Mouse (Mus musculus): Measurements from ENCODE around the gene Gm42715. TPM values are rescaled to one million over a fixed set of nuclear protein-coding genes. Genes with fewer than 3 reads are reported as not detected.

Gm42715 gene
- polyA plus RNA-seq, 1 experiment from 2014 or later = 16.8 TPM

DNA sequence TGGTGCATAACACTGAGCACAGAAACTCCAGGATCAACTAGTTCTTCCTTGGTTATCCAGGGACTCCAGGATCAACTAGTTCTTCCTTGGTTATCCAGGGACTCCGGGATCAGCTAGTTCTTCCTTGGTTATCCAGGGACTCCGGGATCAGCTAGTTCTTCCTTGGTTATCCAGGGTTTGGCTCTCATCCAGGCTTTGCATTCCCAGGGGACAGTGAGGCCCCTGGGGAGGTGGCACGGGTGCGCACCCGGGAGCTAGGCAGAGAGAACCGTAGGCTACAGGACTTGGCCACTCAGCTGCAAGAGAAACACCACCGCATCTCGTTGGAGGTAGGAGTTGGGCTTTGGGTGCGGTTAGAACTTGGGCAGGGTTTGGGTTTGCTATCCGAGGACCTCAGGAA lies 71.7 kb downstream of the Gm42715 start:
- Histone ChIP-seq H3K9me3 (no peaks in the 10 kb centered on the region), H3K27ac (no peak overlapping the region), H3K4me3 (replicated peaks) (no peak overlapping the region), H3K4me1 (peaks cover 18% of the 10 kb centered on the region), H3K4me2 (no peak overlapping the region), H3K36me3 (replicated peaks) (peaks cover 64% of the 10 kb centered on the region), H3K9ac (no peak overlapping the region), H3K27me3 (no peaks in the 10 kb centered on the region)
- WGBS = 95% methylated on average over 10 of the region's 10 CpGs
- no peak for ATAC-seq (ENCODE audit: low FRiP score)

DNA sequence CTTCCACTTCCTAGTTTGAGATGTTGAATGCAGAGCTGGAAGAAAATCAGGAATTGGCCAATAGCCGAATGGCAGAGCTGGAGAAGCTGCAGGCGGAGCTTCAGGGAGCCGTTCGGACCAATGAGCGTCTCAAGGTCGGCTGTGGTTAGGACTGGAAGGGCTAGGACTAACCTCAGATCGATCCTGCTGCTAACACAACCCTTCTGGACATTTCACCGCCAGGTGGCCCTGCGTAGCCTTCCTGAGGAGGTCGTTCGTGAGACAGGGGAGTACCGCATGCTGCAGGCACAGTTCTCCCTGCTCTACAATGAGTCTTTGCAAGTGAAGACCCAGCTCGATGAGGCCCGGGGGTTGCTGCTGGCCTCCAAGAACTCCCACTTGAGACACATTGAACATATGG lies 73.2 kb downstream of the Gm42715 start:
- Histone ChIP-seq H3K4me1 (peaks cover 11% of the 10 kb centered on the region), H3K4me2 (no peak overlapping the region), H3K36me3 (replicated peaks) (peaks cover 79% of the 10 kb centered on the region), H3K9me3 (no peaks in the 10 kb centered on the region), H3K27ac (no peak overlapping the region), H3K4me3 (replicated peaks) (no peak overlapping the region), H3K27me3 (no peaks in the 10 kb centered on the region), H3K9ac (no peak overlapping the region)
- no peak for ATAC-seq (ENCODE audit: low FRiP score)
- WGBS = 92% methylated on average over 14 of the region's 14 CpGs

DNA sequence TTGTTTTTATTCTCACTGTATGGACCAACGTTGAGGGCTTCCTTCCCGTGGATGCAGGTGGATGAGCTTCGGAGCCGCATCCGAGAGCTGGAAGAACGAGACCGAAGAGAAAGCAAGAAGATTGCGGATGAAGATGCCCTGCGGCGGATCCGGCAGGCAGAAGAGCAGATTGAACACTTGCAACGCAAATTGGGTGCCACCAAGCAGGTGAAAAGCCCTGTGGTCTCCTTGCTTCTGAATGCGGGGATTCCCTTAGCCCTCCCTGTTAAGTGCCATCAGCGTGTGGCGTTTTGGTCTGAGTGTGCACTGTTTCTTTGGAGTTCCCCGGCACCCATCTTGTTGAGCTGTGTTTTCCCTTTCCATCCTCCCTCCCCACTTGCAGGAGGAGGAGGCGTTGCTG lies 77.4 kb downstream of the Gm42715 start:
- H3K27me3 ChIP-seq = no peaks in the 10 kb centered on the region
- H3K4me2 ChIP-seq = no peak overlapping the region
- H3K9ac ChIP-seq = no peak overlapping the region
- no peaks in the 10 kb centered on the region for H3K9me3 ChIP-seq
- WGBS = 97% methylated on average over 17 of the region's 17 CpGs
- peaks cover 99% of the 10 kb centered on the region for H3K36me3 ChIP-seq (replicated peaks)
- no peaks in the 10 kb centered on the region for H3K4me1 ChIP-seq
- H3K27ac ChIP-seq = no peak overlapping the region
- no peak overlapping the region for H3K4me3 ChIP-seq (replicated peaks)
- no peak for ATAC-seq (ENCODE audit: low FRiP score)

DNA sequence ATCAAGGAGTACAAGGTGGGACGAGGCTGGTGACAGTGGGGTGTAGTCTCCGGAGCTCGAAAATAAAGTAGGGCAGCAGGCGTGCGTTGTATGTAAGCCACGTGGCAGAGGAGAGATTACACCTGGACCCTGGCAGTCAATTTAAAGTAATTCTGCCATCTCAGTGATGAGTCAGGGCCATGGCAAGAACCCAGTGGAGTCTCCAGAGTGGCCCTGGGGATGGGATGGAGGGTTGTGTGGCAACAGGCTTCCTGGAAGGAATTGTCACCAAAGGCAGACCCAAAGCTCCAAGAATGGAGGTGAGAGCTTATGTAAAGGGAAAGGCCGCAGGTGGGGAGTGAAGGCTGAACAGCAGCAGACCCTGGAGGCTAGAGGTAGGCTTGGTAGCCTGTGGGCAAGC lies 81.2 kb downstream of the Gm42715 start:
- Histone ChIP-seq H3K36me3 (replicated peaks) (peaks cover 94% of the 10 kb centered on the region), H3K4me2 (no peak overlapping the region), H3K27ac (no peak overlapping the region), H3K9me3 (no peaks in the 10 kb centered on the region), H3K27me3 (no peaks in the 10 kb centered on the region), H3K4me3 (replicated peaks) (no peak overlapping the region), H3K9ac (no peak overlapping the region), H3K4me1 (no peaks in the 10 kb centered on the region)
- no peak for ATAC-seq (ENCODE audit: low FRiP score)
- 95% methylated on average over 7 of the region's 7 CpGs for WGBS

DNA sequence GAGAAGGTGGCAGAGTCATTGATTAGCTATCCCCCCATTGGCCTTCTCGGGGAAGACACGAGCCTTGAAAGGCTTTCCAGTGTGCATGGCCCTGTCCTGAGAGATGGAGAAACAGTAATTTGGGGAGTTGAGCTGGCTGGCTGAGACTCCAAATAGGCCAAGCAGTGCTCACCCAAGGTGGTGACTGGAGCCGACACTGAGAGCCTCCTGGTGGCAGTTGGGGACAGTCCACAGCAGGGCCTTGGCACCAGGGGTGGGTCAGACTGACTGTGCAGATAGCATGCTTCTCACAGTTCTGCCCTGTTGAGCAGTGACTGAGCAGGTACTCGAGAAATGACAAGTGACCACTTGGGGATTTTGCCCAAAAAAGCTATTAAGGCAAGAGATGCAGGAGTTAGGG lies 82.4 kb downstream of the Gm42715 start:
- Histone ChIP-seq H3K27me3 (no peaks in the 10 kb centered on the region), H3K4me1 (no peaks in the 10 kb centered on the region), H3K9ac (no peak overlapping the region), H3K4me3 (replicated peaks) (no peak overlapping the region), H3K9me3 (no peaks in the 10 kb centered on the region), H3K36me3 (replicated peaks) (peaks cover 91% of the 10 kb centered on the region), H3K4me2 (no peak overlapping the region), H3K27ac (no peak overlapping the region)
- ATAC-seq (ENCODE audit: low FRiP score) = no peak
- WGBS = 89% methylated on average over 4 of the region's 4 CpGs

DNA sequence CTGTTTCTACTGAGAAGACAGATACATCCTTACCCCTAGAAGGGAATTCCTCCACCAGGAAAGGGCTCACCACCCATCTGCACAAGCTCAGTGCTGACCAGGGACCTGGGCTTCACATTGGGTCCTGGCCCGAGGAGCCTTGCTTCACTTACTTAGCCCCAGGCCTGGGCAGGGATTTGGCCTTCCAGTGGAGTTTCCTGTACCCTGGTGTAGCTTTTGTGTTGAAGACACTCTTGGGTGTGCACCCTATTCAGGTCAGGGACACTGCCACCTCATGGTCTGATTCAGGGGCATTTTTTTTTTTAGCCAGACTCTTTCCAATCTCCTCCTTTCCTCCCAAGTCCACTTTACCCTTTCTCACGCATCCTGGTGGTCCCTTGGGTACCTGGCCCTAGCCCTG lies 83.5 kb downstream of the Gm42715 start:
- no peak for ATAC-seq (ENCODE audit: low FRiP score)
- no peaks in the 10 kb centered on the region for H3K27me3 ChIP-seq
- H3K9me3 ChIP-seq = no peaks in the 10 kb centered on the region
- 88% methylated on average over 2 of the region's 2 CpGs for WGBS
- H3K4me1 ChIP-seq = no peaks in the 10 kb centered on the region
- no peak overlapping the region for H3K4me2 ChIP-seq
- peaks cover 91% of the 10 kb centered on the region for H3K36me3 ChIP-seq (replicated peaks)
- no peak overlapping the region for H3K4me3 ChIP-seq (replicated peaks)
- no peak overlapping the region for H3K27ac ChIP-seq
- no peak overlapping the region for H3K9ac ChIP-seq

DNA sequence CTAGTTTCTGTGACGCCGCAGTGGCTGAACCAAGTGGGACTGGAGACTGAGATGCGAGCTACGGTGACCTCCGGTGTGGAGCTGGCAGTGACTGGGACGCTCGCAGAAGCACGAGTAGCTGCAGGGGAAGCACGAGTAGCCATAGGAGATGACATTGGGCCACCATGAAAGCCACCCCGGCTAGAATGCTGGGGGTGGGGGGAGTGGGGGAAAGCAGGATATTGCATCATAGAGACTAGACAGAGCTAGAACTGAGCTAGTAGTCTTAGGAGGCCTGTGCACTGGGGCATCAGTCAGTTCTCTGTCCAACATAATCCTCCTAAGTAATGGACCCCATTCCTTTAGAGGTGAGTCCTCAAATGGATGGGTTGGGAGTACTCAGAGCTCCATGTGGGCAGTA lies 84.9 kb downstream of the Gm42715 start:
- H3K36me3 ChIP-seq (replicated peaks) = peaks cover 92% of the 10 kb centered on the region
- no peak for ATAC-seq (ENCODE audit: low FRiP score)

DNA sequence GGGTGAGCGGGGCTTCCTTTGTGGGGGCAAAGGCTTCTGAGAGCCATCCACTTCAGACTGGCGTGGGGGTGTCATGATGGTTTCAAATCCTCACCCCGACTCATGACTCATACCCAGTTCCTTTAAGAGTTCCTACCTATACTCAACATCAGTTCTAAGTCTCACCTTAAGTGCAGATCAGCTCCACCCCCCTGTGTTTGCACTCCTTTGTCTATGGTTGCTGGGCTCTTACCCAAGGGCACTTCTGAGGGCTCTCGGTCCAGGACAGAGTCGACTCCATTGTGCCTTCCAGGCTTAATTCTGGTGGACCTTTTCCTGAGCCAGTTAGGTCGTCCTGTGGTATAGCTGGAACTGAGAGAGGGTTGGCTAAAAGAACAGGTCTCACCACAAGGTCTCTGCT lies 87.8 kb downstream of the Gm42715 start:
- no peak overlapping the region for H3K4me2 ChIP-seq
- peaks cover 92% of the 10 kb centered on the region for H3K36me3 ChIP-seq (replicated peaks)
- 84% methylated on average over 6 of the region's 6 CpGs for WGBS
- no peaks in the 10 kb centered on the region for H3K9me3 ChIP-seq
- no peak overlapping the region for H3K27ac ChIP-seq
- H3K4me3 ChIP-seq (replicated peaks) = no peak overlapping the region
- ATAC-seq (ENCODE audit: low FRiP score) = no peak
- no peak overlapping the region for H3K9ac ChIP-seq
- H3K27me3 ChIP-seq = no peaks in the 10 kb centered on the region
- H3K4me1 ChIP-seq = no peaks in the 10 kb centered on the region

More for the DNA sequence above, 84.9 kb downstream of the Gm42715 start:
- Histone ChIP-seq H3K9ac (no peak overlapping the region), H3K4me1 (no peaks in the 10 kb centered on the region), H3K27me3 (no peaks in the 10 kb centered on the region), H3K9me3 (no peaks in the 10 kb centered on the region), H3K27ac (no peak overlapping the region), H3K4me2 (no peak overlapping the region), H3K4me3 (replicated peaks) (no peak overlapping the region)
- WGBS = 92% methylated on average over 10 of the region's 10 CpGs

DNA sequence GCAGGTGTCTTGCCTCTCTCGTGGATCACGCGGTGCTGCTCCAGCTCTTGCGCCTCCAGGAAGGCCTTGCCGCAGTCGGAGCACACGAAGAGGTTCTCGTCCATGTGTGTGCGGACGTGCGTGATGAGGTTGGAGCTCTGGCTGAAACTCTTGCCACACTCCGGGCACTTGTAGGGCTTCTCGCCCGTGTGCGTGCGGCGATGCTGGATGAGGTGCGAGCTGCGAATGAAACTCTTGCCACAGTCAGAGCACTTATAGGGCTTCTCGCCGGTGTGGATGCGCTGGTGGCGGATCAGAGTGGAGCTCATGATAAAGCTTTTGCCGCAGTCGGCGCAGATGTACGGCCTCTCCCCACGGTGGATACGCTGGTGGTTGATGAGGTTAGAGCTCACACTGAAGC lies 91.6 kb downstream of the Gm42715 start:
- Histone ChIP-seq H3K36me3 (replicated peaks) (peaks cover 70% of the 10 kb centered on the region), H3K27ac (no peak overlapping the region), H3K4me1 (peaks cover 16% of the 10 kb centered on the region), H3K9ac (no peak overlapping the region), H3K9me3 (no peaks in the 10 kb centered on the region), H3K4me3 (replicated peaks) (no peak overlapping the region), H3K4me2 (no peak overlapping the region), H3K27me3 (no peaks in the 10 kb centered on the region)
- 98% methylated on average over 29 of the region's 29 CpGs for WGBS
- no peak for ATAC-seq (ENCODE audit: low FRiP score)

DNA sequence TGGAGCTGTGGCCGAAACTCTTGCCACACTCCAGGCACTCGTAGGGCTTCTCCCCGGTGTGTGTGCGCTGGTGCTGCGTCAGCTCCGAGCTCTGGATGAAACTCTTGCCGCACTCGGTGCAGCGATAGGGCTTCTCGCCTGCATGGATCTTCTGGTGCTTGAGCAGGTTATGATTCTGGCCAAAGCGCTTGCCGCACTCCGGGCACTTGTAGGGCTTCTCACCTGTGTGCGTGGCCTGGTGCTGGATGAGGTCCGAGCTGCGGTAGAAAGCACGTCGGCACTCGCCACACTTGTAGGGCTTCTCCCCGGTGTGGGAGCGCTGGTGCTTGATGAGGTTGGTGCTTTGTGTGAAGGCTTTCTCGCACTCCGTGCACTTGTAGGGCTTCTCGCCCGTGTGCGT lies 92.2 kb downstream of the Gm42715 start:
- ATAC-seq (ENCODE audit: low FRiP score) = no peak
- no peaks in the 10 kb centered on the region for H3K9me3 ChIP-seq
- no peak overlapping the region for H3K27ac ChIP-seq
- no peaks in the 10 kb centered on the region for H3K27me3 ChIP-seq
- H3K4me2 ChIP-seq = no peak overlapping the region
- H3K9ac ChIP-seq = no peak overlapping the region
- H3K36me3 ChIP-seq (replicated peaks) = peaks cover 65% of the 10 kb centered on the region
- 97% methylated on average over 26 of the region's 26 CpGs for WGBS
- H3K4me3 ChIP-seq (replicated peaks) = no peak overlapping the region
- H3K4me1 ChIP-seq = peaks cover 21% of the 10 kb centered on the region

DNA sequence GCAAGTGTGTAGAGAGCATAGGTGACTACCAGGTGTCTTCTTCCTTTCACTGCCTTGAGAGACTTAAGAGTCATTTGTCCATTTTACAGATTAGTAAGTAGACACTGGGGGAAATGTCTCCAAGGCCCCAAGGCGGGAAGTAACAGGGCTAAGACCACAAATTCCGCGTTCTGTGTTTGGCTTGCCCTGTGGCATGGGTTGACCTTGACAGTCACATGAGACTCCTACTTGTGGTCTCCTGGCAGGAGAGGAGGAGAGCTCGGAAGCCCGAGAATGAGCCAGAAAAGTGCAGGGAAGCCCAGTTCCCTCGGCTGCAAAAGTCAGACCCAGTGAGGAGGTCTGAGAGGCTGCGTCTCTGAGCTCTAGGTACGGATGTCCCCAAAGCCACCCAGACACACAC lies 94.1 kb downstream of the Gm42715 start:
- H3K27ac ChIP-seq = no peak overlapping the region
- H3K9me3 ChIP-seq = no peaks in the 10 kb centered on the region
- H3K4me1 ChIP-seq = peaks cover 30% of the 10 kb centered on the region
- H3K4me3 ChIP-seq (replicated peaks) = peak overlapping the region; percentile 100
- 90% methylated on average over 8 of the region's 8 CpGs for WGBS
- H3K36me3 ChIP-seq (replicated peaks) = peaks cover 46% of the 10 kb centered on the region
- ATAC-seq (ENCODE audit: low FRiP score) = no peak
- H3K9ac ChIP-seq = peak overlapping the region; percentile 98; the same call in 1 of the 2 replicates
- H3K4me2 ChIP-seq = peak overlapping the region; percentile 90
- no peaks in the 10 kb centered on the region for H3K27me3 ChIP-seq

DNA sequence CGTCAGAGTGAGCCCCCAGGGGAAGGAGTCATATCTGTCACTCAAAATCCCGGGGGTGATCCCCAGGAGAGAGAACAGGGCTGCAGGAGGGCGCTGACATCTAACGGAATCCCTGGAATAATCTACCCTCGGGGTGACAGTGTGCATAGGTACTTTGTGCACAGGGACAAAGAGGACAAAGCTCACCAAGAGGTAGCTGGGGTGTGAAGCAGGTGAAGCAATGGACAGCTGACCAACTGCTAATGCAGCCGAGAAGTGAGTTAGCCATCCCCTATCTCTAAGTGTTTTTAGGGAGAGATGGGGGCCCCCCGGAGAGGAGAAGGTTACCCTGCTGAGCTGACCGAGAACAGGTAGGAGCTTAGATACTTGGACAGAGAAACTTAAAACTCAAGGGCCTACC lies 94.7 kb downstream of the Gm42715 start:
- H3K36me3 ChIP-seq (replicated peaks) = peaks cover 40% of the 10 kb centered on the region
- WGBS = 22% methylated on average over 8 of the region's 8 CpGs
- H3K4me2 ChIP-seq = peak overlapping the region; percentile 90
- peak overlapping the region; percentile 100 for H3K4me3 ChIP-seq (replicated peaks)
- no peak for ATAC-seq (ENCODE audit: low FRiP score)
- peak overlapping the region; percentile 87; the same call in 1 of the 2 replicates for H3K27ac ChIP-seq
- H3K9ac ChIP-seq = peak overlapping the region; percentile 98
- no peaks in the 10 kb centered on the region for H3K9me3 ChIP-seq
- peaks cover 30% of the 10 kb centered on the region for H3K4me1 ChIP-seq
- H3K27me3 ChIP-seq = no peaks in the 10 kb centered on the region

DNA sequence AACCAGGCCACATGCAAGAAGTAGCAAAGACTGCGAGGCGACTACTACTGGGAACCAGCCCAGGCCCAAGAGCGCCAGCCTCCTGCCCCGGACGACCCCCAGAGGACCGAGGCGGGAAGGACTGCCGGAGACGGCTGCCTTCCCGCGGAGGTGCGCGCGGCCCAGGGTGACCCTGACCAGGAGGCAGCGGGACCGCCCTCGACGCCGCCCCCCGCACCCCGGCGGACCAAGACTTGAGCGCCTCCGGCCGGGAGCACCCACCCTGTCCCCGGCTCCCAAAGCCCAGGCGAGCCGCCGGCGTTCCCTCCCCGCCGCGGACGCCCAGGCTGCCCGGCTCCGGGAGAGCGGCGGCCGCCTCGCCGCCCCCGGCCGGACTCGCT lies 95.1 kb downstream of the Gm42715 start:
- peak overlapping the region; percentile 90 for H3K4me2 ChIP-seq
- H3K27me3 ChIP-seq = no peaks in the 10 kb centered on the region
- H3K27ac ChIP-seq = peak overlapping the region; percentile 87
- peak; percentile 52 for ATAC-seq (ENCODE audit: low FRiP score)
- peak overlapping the region; percentile 98 for H3K9ac ChIP-seq
- peak overlapping the region; percentile 100 for H3K4me3 ChIP-seq (replicated peaks)
- peaks cover 36% of the 10 kb centered on the region for H3K36me3 ChIP-seq (replicated peaks)
- H3K9me3 ChIP-seq = no peaks in the 10 kb centered on the region
- WGBS = 1% methylated on average over 32 of the region's 44 CpGs
- H3K4me1 ChIP-seq = peaks cover 30% of the 10 kb centered on the region

Measured in forebrain, embryonic 12.5 days (tissue).